Mouse (Mus musculus) hindbrain, embryonic 14.5 days (tissue): ENCODE results near the gene Usp15. TPM values are rescaled to one million over a fixed set of nuclear protein-coding genes. Genes with fewer than 3 reads are reported as not detected.
"Not testable (repeated sequence)": the region's sequence is repeated elsewhere in the genome, so short reads cannot be mapped to it uniquely, and the experiment has no call there.

ENCODE experiments used
- ATAC-seq: fragments of 200-750 bp; cut with Nextera tagmentation; 2 replicates; pipeline ENCODE4 v1.8.0; 2017; ENCODE audit warnings: moderate number of reproducible peaks, mild to moderate bottlenecking, moderate TSS enrichment, moderate library complexity; ENCODE audit not compliant: low FRiP score
- DNase-seq: peaks from one replicate; pipeline ENCODE4 v3.0.0-alpha.2; 2015; ENCODE audit warnings: low spot score
- H3K27ac ChIP-seq: fragments of 300-500 bp; sonication (generic); 2 replicates; pipeline ENCODE4 v1.5.1; 2014; ENCODE audit warnings: mild to moderate bottlenecking, moderate library complexity
- H3K27me3 ChIP-seq: fragments of 300-500 bp; sonication (generic); 2 replicates; pipeline ENCODE4 v1.6.1; 2014; ENCODE audit warnings: mild to moderate bottlenecking, low read length, mixed read lengths; ENCODE audit not compliant: control insufficient read depth, insufficient read depth
- H3K36me3 ChIP-seq: fragments of 300-500 bp; sonication (generic); replicated peaks from 2 replicates; pipeline ENCODE4 v1.6.1; 2014; ENCODE audit not compliant: control insufficient read depth, insufficient read depth
- H3K4me1 ChIP-seq: fragments of 300-500 bp; sonication (generic); replicated peaks from 2 replicates; pipeline ENCODE4 v1.6.1; 2014; ENCODE audit warnings: antibody characterized with exemption, low read length, mixed read lengths; ENCODE audit not compliant: control insufficient read depth, insufficient read depth
- H3K4me2 ChIP-seq: fragments of 300-500 bp; sonication (generic); replicated peaks from 2 replicates; pipeline ENCODE4 v1.6.1; 2014; ENCODE audit warnings: mild to moderate bottlenecking, moderate library complexity
- H3K4me3 ChIP-seq: fragments of 300-500 bp; sonication (generic); replicated peaks from 2 replicates; pipeline ENCODE4 v1.5.1; 2014; ENCODE audit warnings: mild to moderate bottlenecking, low read length
- H3K9ac ChIP-seq: fragments of 300-500 bp; sonication (generic); 2 replicates; pipeline ENCODE4 v1.6.1; 2014
- H3K9me3 ChIP-seq: fragments of 300-500 bp; sonication (generic); 2 replicates; pipeline ENCODE4 v1.6.1; 2016; ENCODE audit warnings: low read length; ENCODE audit not compliant: control insufficient read depth
- WGBS: fragments of 180-500 bp; shearing (Covaris S2); extraction: QIAGEN DNeasy Blood & Tissue Kit; methylation state at CpG from one replicate; pipeline ENCODE4 v1.1.7; 2014; 5-methylcytosine and 5-hydroxymethylcytosine counted together
- polyA plus RNA-seq: library from polyadenylated mRNA; unstranded; fragments of >200 nt; fragmentation: Nextera tagmentation; extraction: Ambion mirVana; gene quantifications from 2 replicates; pipeline ENCODE4 v1.2.1, GENCODE M21; 2014

The Usp15 gene
- 93.2 and 99.7 TPM in 2 replicates for polyA plus RNA-seq

GRCm38 (mm10) chr10:123196835-123197559 lies at the start of gene Usp15:
Gene Usp15 (minus strand): TSS chr10:123196995.
- H3K9me3 ChIP-seq = no peaks in the 10 kb centered on the region
- peak; percentile 93 for ATAC-seq
- WGBS = under 1% methylated on average over 62 of the region's 66 CpGs
- peaks cover 10% of the 10 kb centered on the region for H3K4me1 ChIP-seq
- peak within 1 kb of the TSS; percentile 96 for H3K27ac ChIP-seq
- peak within 1 kb of the TSS; percentile 64 for H3K4me2 ChIP-seq
- H3K4me3 ChIP-seq = peak within 1 kb of the TSS; percentile 96
- H3K36me3 ChIP-seq = no peaks in the 10 kb centered on the region
- peak; percentile 93 for DNase-seq
- H3K9ac ChIP-seq = peak within 1 kb of the TSS; percentile 95
- no peaks in the 10 kb centered on the region for H3K27me3 ChIP-seq

GRCm38 (mm10) chr10:123229420-123229819 lies 32.6 kb upstream of the Usp15 start:
- 91% methylated on average over 5 of the region's 5 CpGs for WGBS
- H3K9me3 ChIP-seq = no peaks in the 10 kb centered on the region
- no peak overlapping the region for H3K4me2 ChIP-seq
- H3K27me3 ChIP-seq = no peaks in the 10 kb centered on the region
- no peak overlapping the region for H3K9ac ChIP-seq
- no peak overlapping the region for H3K4me3 ChIP-seq
- H3K36me3 ChIP-seq = no peaks in the 10 kb centered on the region
- ATAC-seq (no peak), DNase-seq (no peak)
- no peaks in the 10 kb centered on the region for H3K4me1 ChIP-seq
- H3K27ac ChIP-seq = no peak overlapping the region

- H3K27ac ChIP-seq = no peak overlapping the region
- H3K36me3 ChIP-seq = no peaks in the 10 kb centered on the region
- no peak for DNase-seq
- no peaks in the 10 kb centered on the region for H3K4me1 ChIP-seq
- H3K4me3 ChIP-seq = no peak overlapping the region
- no peak overlapping the region for H3K4me2 ChIP-seq
- ATAC-seq = no peak
- H3K9me3 ChIP-seq = no peaks in the 10 kb centered on the region
- no peaks in the 10 kb centered on the region for H3K27me3 ChIP-seq
- 96% methylated on average over 5 of the region's 5 CpGs for WGBS
- no peak overlapping the region for H3K9ac ChIP-seq
These were observed 26.0 kb upstream of the Usp15 start for GRCm38 (mm10) chr10:123222785-123223184.

GRCm38 (mm10) chr10:123209517-123209916 lies 12.7 kb upstream of the Usp15 start:
- no peaks in the 10 kb centered on the region for H3K27me3 ChIP-seq
- WGBS = 88% methylated on average over 8 of the region's 8 CpGs
- DNase-seq (no peak), ATAC-seq (no peak)
- no peaks in the 10 kb centered on the region for H3K36me3 ChIP-seq
- no peak overlapping the region for H3K4me3 ChIP-seq
- H3K9ac ChIP-seq = no peak overlapping the region
- H3K27ac ChIP-seq = no peak overlapping the region
- no peak overlapping the region for H3K4me2 ChIP-seq
- H3K9me3 ChIP-seq = no peaks in the 10 kb centered on the region
- H3K4me1 ChIP-seq = no peaks in the 10 kb centered on the region

- H3K36me3 ChIP-seq = no peaks in the 10 kb centered on the region
- no peaks in the 10 kb centered on the region for H3K27me3 ChIP-seq
- H3K9me3 ChIP-seq = no peaks in the 10 kb centered on the region
- no peaks in the 10 kb centered on the region for H3K4me1 ChIP-seq
- H3K4me2 ChIP-seq = no peak overlapping the region
- DNase-seq = no peak
- no peak overlapping the region for H3K27ac ChIP-seq
- H3K4me3 ChIP-seq = no peak overlapping the region
- ATAC-seq = no peak
- no peak overlapping the region for H3K9ac ChIP-seq
- WGBS = 93% methylated on average over 9 of the region's 9 CpGs
These were observed 11.5 kb upstream of the Usp15 start for GRCm38 (mm10) chr10:123208336-123208735.

- H3K27me3 ChIP-seq = no peaks in the 10 kb centered on the region
- H3K9ac ChIP-seq = no peak overlapping the region
- DNase-seq = no peak
- ATAC-seq = no peak
- no peak overlapping the region for H3K4me3 ChIP-seq
- H3K9me3 ChIP-seq = no peaks in the 10 kb centered on the region
- WGBS = 95% methylated on average over 6 of the region's 6 CpGs
- no peak overlapping the region for H3K4me2 ChIP-seq
- no peak overlapping the region for H3K27ac ChIP-seq
- no peaks in the 10 kb centered on the region for H3K4me1 ChIP-seq
- no peaks in the 10 kb centered on the region for H3K36me3 ChIP-seq
These were observed 9.3 kb upstream of the Usp15 start for GRCm38 (mm10) chr10:123206074-123206473.

GRCm38 (mm10) chr10:123205364-123205763 lies 8.6 kb upstream of the Usp15 start:
- not testable (repeated sequence) for H3K27ac ChIP-seq, H3K4me2 ChIP-seq, H3K9me3 ChIP-seq, ATAC-seq, H3K36me3 ChIP-seq, DNase-seq, H3K4me1 ChIP-seq, H3K9ac ChIP-seq, H3K4me3 ChIP-seq, H3K27me3 ChIP-seq
- 98% methylated on average over 3 of the region's 3 CpGs for WGBS

GRCm38 (mm10) chr10:123201981-123202758 lies 5.4 kb upstream of the Usp15 start:
- Histone ChIP-seq H3K27me3 (no peaks in the 10 kb centered on the region), H3K27ac (no peak overlapping the region), H3K4me1 (no peaks in the 10 kb centered on the region), H3K4me2 (no peak overlapping the region), H3K4me3 (no peak overlapping the region), H3K36me3 (no peaks in the 10 kb centered on the region), H3K9me3 (no peaks in the 10 kb centered on the region), H3K9ac (no peak overlapping the region)
- WGBS = 88% methylated on average over 23 of the region's 23 CpGs
- DNase-seq = no peak
- no peak for ATAC-seq

- no peaks in the 10 kb centered on the region for H3K9me3 ChIP-seq
- no peak overlapping the region for H3K4me3 ChIP-seq
- DNase-seq = no peak
- 91% methylated on average over 5 of the region's 5 CpGs for WGBS
- no peak for ATAC-seq
- no peaks in the 10 kb centered on the region for H3K36me3 ChIP-seq
- H3K9ac ChIP-seq = no peak overlapping the region
- no peak overlapping the region for H3K27ac ChIP-seq
- no peaks in the 10 kb centered on the region for H3K27me3 ChIP-seq
- no peaks in the 10 kb centered on the region for H3K4me1 ChIP-seq
- no peak overlapping the region for H3K4me2 ChIP-seq
These were observed 4.6 kb upstream of the Usp15 start for GRCm38 (mm10) chr10:123201436-123201835.
